Mouse (Mus musculus): ENCODE data around the gene Ctnnb1. TPM values are rescaled to one million over a fixed set of nuclear protein-coding genes. Genes with fewer than 3 reads are reported as not detected.

Ctnnb1 gene
- 670 and 694 TPM in 2 replicates for polyA plus RNA-seq (2015; fragmentation: Nextera tagmentation; extraction: Ambion mirVana)

GRCm38 (mm10) chr9:120929081-120929480 is at the start of gene Ctnnb1:
Gene Ctnnb1, plus strand, starts transcription at chr9:120929216.
- H3K4me1 ChIP-seq = peaks cover 3% of the 10 kb centered on the region

GRCm38 (mm10) chr9:120880286-120880685 is 48.7 kb upstream of the Ctnnb1 start:
- WGBS = 71% methylated on average over 9 of the region's 9 CpGs
- Histone ChIP-seq H3K4me1 (peaks cover 20% of the 10 kb centered on the region), H3K9ac (no peak overlapping the region), H3K4me2 (replicated peaks) (no peak overlapping the region), H3K27me3 (no peaks in the 10 kb centered on the region), H3K4me3 (no peak overlapping the region), H3K27ac (no peak overlapping the region), H3K36me3 (no peaks in the 10 kb centered on the region), H3K9me3 (no peaks in the 10 kb centered on the region)
- peak; percentile 64; the same call in 1 of the 2 replicates for ATAC-seq (ENCODE audit: low FRiP score, low read depth)

More at GRCm38 (mm10) chr9:120929081-120929480, at the start of gene Ctnnb1:
- Histone ChIP-seq H3K27ac (no peak within 1 kb of the TSS), H3K9me3 (no peaks in the 10 kb centered on the region), H3K36me3 (no peaks in the 10 kb centered on the region), H3K4me2 (replicated peaks) (no peak within 1 kb of the TSS), H3K4me3 (no peak within 1 kb of the TSS), H3K9ac (no peak within 1 kb of the TSS), H3K27me3 (no peaks in the 10 kb centered on the region)
- WGBS = 78% methylated on average over 11 of the region's 11 CpGs
- no peak for ATAC-seq (ENCODE audit: low FRiP score, low read depth)

- Histone ChIP-seq H3K4me1 (peaks cover 22% of the 10 kb centered on the region), H3K9me3 (no peaks in the 10 kb centered on the region), H3K4me2 (replicated peaks) (no peak overlapping the region), H3K27me3 (no peaks in the 10 kb centered on the region), H3K27ac (no peak overlapping the region), H3K4me3 (no peak overlapping the region), H3K9ac (no peak overlapping the region), H3K36me3 (no peaks in the 10 kb centered on the region)
- ATAC-seq (ENCODE audit: low FRiP score, low read depth) = no peak
- WGBS = 89% methylated on average over 15 of the region's 15 CpGs
Measured at GRCm38 (mm10) chr9:120881121-120881520, 47.9 kb upstream of the Ctnnb1 start.

- Histone ChIP-seq H3K9ac (no peak overlapping the region), H3K36me3 (no peaks in the 10 kb centered on the region), H3K4me2 (replicated peaks) (no peak overlapping the region), H3K4me3 (no peak overlapping the region), H3K27ac (no peak overlapping the region), H3K4me1 (peaks cover 22% of the 10 kb centered on the region), H3K9me3 (no peaks in the 10 kb centered on the region), H3K27me3 (no peaks in the 10 kb centered on the region)
- no peak for ATAC-seq (ENCODE audit: low FRiP score, low read depth)
- 67% methylated on average over 4 of the region's 4 CpGs for WGBS
Measured at GRCm38 (mm10) chr9:120881839-120882238, 47.2 kb upstream of the Ctnnb1 start.

GRCm38 (mm10) chr9:120884726-120885125 is 44.3 kb upstream of the Ctnnb1 start:
- Histone ChIP-seq H3K27ac (peak overlapping the region; percentile 49; the same call in 1 of the 2 replicates), H3K27me3 (no peaks in the 10 kb centered on the region), H3K4me2 (replicated peaks) (no peak overlapping the region), H3K36me3 (no peaks in the 10 kb centered on the region), H3K4me3 (no peak overlapping the region), H3K9ac (no peak overlapping the region), H3K9me3 (no peaks in the 10 kb centered on the region), H3K4me1 (peaks cover 19% of the 10 kb centered on the region)
- 46% methylated on average over 10 of the region's 10 CpGs for WGBS
- ATAC-seq (ENCODE audit: low FRiP score, low read depth) = peak; percentile 36; the same call in 1 of the 2 replicates

GRCm38 (mm10) chr9:120887631-120888030 is 41.4 kb upstream of the Ctnnb1 start:
- no peak overlapping the region for H3K4me2 ChIP-seq (replicated peaks)
- no peak overlapping the region for H3K9ac ChIP-seq
- no peak overlapping the region for H3K4me3 ChIP-seq
- H3K27me3 ChIP-seq = no peaks in the 10 kb centered on the region
- no peak for ATAC-seq (ENCODE audit: low FRiP score, low read depth)
- no peaks in the 10 kb centered on the region for H3K9me3 ChIP-seq
- no peak overlapping the region for H3K27ac ChIP-seq
- no peaks in the 10 kb centered on the region for H3K36me3 ChIP-seq
- H3K4me1 ChIP-seq = peaks cover 14% of the 10 kb centered on the region
- WGBS = 78% methylated on average over 2 of the region's 2 CpGs

- no peaks in the 10 kb centered on the region for H3K9me3 ChIP-seq
- H3K4me2 ChIP-seq (replicated peaks) = no peak overlapping the region
- H3K4me1 ChIP-seq = no peaks in the 10 kb centered on the region
- 92% methylated on average over 11 of the region's 11 CpGs for WGBS
- no peak for ATAC-seq (ENCODE audit: low FRiP score, low read depth)
- no peak overlapping the region for H3K9ac ChIP-seq
- no peaks in the 10 kb centered on the region for H3K27me3 ChIP-seq
- no peak overlapping the region for H3K27ac ChIP-seq
- no peaks in the 10 kb centered on the region for H3K36me3 ChIP-seq
- H3K4me3 ChIP-seq = no peak overlapping the region
Measured at GRCm38 (mm10) chr9:120893435-120893834, 35.6 kb upstream of the Ctnnb1 start.

- 65% methylated on average over 10 of the region's 10 CpGs for WGBS
- H3K9me3 ChIP-seq = no peaks in the 10 kb centered on the region
- H3K27me3 ChIP-seq = no peaks in the 10 kb centered on the region
- H3K36me3 ChIP-seq = no peaks in the 10 kb centered on the region
- no peak overlapping the region for H3K9ac ChIP-seq
- H3K4me2 ChIP-seq (replicated peaks) = no peak overlapping the region
- no peaks in the 10 kb centered on the region for H3K4me1 ChIP-seq
- H3K4me3 ChIP-seq = no peak overlapping the region
- no peak overlapping the region for H3K27ac ChIP-seq
- ATAC-seq (ENCODE audit: low FRiP score, low read depth) = no peak
Measured at GRCm38 (mm10) chr9:120893971-120894370, 35.0 kb upstream of the Ctnnb1 start.

- WGBS = 95% methylated on average over 9 of the region's 9 CpGs
- H3K4me3 ChIP-seq = no peak overlapping the region
- H3K36me3 ChIP-seq = no peaks in the 10 kb centered on the region
- no peak overlapping the region for H3K27ac ChIP-seq
- no peak for ATAC-seq (ENCODE audit: low FRiP score, low read depth)
- H3K27me3 ChIP-seq = no peaks in the 10 kb centered on the region
- no peak overlapping the region for H3K9ac ChIP-seq
- no peaks in the 10 kb centered on the region for H3K9me3 ChIP-seq
- H3K4me1 ChIP-seq = no peaks in the 10 kb centered on the region
- no peak overlapping the region for H3K4me2 ChIP-seq (replicated peaks)
Measured at GRCm38 (mm10) chr9:120894376-120894775, 34.6 kb upstream of the Ctnnb1 start.

- WGBS = 70% methylated on average over 5 of the region's 5 CpGs
- Histone ChIP-seq H3K4me3 (no peak overlapping the region), H3K36me3 (no peaks in the 10 kb centered on the region), H3K9me3 (no peaks in the 10 kb centered on the region), H3K9ac (no peak overlapping the region), H3K27ac (no peak overlapping the region), H3K27me3 (no peaks in the 10 kb centered on the region), H3K4me2 (replicated peaks) (no peak overlapping the region), H3K4me1 (0 out of 2 replicates have a peak, but pooled peaks cover 7% of the 10 kb centered on the region)
- no peak for ATAC-seq (ENCODE audit: low FRiP score, low read depth)
Measured at GRCm38 (mm10) chr9:120896502-120896901, 32.5 kb upstream of the Ctnnb1 start.

GRCm38 (mm10) chr9:120897269-120897668 is 31.7 kb upstream of the Ctnnb1 start:
- ATAC-seq (ENCODE audit: low FRiP score, low read depth) = no peak
- 59% methylated on average over 4 of the region's 4 CpGs for WGBS
- no peaks in the 10 kb centered on the region for H3K27me3 ChIP-seq
- 0 out of 2 replicates have a peak, but pooled peaks cover 7% of the 10 kb centered on the region for H3K4me1 ChIP-seq
- no peak overlapping the region for H3K27ac ChIP-seq
- H3K36me3 ChIP-seq = no peaks in the 10 kb centered on the region
- no peak overlapping the region for H3K9ac ChIP-seq
- no peaks in the 10 kb centered on the region for H3K9me3 ChIP-seq
- no peak overlapping the region for H3K4me3 ChIP-seq
- H3K4me2 ChIP-seq (replicated peaks) = no peak overlapping the region

GRCm38 (mm10) chr9:120899833-120900232 is 29.2 kb upstream of the Ctnnb1 start:
- Histone ChIP-seq H3K4me2 (replicated peaks) (no peak overlapping the region), H3K27ac (no peak overlapping the region), H3K9ac (no peak overlapping the region), H3K4me3 (no peak overlapping the region), H3K4me1 (0 out of 2 replicates have a peak, but pooled peaks cover 7% of the 10 kb centered on the region), H3K9me3 (no peaks in the 10 kb centered on the region), H3K36me3 (no peaks in the 10 kb centered on the region), H3K27me3 (no peaks in the 10 kb centered on the region)
- no peak for ATAC-seq (ENCODE audit: low FRiP score, low read depth)
- 62% methylated on average over 4 of the region's 4 CpGs for WGBS
